Mouse (Mus musculus) cerebellum, adult 11 months (tissue): ENCODE data around the gene Gm5142.

Experiments
- DNase-seq: peaks from one replicate; pipeline ENCODE4 v3.0.0; 2022

Gene Gm5142

DNA sequence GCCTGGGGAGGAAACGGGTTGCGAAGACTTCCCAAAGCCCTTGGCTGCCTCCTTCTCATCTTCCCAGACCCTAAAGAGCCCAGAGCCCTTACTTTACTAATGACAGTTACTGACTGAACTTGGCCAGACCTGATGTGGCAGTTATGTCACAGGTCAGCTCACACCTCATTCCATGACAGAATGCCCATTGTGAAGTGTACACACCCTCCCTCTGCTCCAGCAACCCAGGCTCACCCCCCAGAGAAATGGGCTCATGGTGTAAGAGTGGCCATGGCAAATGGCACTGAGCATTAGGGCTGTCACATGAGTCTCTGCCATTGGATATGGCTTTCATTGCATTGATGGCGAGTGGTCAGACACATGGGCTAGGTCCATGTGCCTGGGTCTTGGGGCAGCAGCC, at the start of gene Gm5142:
Gene Gm5142, minus strand, starts transcription at position 101 of the 400 bp plus-strand sequence.
- no peak for DNase-seq

DNA sequence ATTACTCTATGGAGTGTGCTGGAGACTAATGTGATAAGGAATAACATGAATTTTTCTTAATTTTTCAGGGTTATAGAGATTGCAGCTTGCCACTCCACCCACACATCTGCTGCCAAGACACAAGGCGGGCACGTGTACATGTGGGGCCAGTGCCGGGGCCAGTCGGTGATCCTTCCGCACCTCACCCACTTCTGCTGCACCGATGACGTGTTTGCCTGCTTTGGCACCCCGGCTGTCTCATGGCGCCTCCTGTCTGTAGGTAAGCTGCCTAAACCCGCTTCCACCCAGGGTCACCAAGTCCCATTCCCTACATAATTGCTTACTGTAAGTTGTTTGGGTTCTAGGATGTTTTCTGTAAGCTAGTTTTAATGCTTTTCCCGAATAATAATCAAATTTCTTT, 47.7 kb upstream of the Gm5142 start:
- no peak for DNase-seq

DNA sequence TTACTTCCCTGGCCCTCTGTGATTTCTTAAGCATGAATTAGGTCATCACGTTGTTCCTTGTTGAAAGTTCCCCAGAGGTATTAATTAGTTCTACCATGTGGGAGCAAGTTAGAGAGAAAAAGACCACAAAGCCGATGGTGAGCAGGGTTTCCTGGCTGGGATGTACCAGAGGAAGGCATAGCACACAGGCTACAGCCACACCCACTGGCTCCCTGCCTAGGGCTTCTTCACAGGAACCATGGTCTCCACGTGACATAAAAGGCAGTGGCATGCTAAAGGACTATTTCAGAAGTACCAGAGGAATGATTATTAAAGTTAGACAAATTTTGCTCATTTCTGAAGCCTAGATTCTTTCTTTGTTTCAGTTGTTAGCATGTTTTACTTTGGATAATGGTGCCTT, 40.7 kb upstream of the Gm5142 start:
- no peak for DNase-seq

DNA sequence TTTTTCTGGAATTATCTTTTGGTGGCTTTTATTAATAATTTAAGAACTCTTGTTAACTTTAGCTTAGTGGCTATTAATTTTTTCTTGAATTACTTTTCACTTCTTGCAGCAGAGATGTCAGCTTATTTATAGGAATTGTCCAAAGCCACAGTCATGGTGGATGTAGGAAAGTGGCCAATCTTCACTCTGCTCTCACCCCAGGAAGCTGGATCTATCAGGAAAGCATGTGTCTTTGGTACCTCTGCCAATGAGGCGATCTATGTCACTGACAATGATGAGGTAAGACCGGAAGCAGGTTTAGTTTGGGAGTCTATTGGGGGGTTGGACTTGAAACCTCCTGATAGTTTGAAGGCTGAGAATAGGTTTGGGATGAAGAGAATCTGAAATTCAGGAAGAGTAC, 31.3 kb upstream of the Gm5142 start:
- DNase-seq, result peak; percentile 18

DNA sequence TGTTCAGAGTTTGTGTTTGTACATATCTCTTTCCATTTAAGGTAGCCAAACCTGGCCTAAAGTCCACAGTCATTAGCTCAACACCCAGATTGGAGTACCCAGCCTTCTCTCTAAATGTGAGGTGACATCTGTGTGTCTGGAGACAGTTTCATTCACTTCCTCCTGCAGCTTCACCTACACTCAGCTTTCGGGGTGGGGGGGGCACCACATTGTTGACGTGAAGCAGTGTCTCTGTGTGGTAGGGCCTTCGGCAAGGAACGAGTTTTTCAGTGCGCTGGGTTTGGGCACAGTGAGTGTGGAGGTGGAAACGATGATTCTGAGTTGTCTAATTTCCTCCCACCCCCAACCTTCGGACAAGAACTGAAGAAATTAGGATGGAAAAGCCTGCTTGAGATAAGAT, 30.5 kb upstream of the Gm5142 start:
- DNase-seq, result no peak

DNA sequence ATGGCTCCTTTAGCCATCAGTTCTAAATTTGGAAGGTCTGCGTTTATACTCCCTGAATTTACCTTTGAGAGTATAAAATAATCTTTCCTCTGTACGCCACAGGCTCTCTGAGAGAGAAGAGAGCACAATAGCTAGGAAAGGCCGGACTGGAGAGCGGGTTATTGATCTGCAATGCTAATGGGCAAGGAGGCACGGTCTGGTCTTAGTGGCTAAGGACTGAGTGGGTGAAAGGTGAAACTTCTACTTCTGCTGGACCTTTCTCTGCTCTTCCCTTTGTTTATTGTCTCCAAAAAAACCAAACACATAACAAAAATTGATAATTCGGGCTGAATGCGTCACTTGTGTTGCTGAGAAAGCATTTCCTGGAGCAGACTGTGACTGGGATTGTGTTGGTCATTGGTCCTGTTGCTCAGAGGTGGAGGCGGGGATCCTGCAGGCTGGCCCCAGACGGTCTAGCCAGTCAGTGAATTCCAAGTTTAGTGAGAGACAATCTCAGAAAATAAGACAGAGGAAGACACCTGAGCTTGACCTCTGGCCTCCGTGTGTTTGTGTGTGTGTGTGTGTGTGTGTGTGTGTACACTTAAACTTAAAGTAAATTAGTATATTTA, 27.5 kb upstream of the Gm5142 start:
- DNase-seq, result no peak

DNA sequence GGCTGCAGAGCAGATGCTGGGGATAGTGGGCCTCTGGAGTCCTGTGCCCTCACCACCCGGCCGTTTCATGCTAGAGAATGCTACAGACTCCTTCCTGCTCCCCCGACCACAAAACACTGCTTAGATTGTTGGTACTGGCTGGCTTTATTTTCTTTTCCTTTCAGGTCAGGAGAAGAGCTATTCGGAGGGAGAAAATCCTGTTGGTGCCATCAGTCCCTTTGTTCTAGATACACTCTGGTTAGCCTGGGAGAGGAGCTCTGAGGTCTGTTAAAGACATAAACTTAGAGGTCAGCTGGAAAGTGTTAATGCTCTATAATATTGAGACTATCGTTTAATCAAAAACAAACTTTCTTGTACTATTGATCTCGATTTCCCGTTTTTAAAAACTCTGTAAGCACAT, 26.9 kb upstream of the Gm5142 start:
- DNase-seq, result no peak

DNA sequence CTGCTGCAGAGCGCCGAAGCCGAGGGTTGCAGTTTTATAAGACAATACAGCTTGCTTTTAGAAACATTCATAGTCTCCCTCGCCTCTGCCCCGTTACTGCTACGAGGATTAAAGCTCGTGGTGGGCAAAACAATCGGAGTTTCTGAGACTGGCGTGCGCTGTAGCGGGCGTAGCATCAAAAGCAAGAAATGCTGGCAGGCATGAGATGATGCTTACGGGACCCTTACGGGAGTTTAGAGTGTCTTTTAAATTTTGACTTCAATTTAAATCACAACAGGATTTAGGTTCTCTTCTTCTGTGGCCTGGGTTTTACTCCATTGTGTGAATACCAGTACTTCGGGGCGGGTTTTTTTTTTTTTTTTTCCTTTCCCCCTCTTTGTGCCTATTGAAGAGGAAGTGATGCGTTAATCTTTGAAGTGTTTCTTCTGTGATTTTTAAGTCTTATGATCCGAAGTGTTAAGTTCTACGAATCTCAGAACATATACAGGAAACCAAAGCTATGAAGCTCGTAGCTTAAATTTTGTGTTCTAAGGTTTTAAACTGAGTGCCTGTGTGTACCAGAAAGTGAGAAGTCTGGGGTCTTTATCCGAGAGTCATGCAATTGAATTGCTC, 23.2 kb upstream of the Gm5142 start:
- no peak for DNase-seq

DNA sequence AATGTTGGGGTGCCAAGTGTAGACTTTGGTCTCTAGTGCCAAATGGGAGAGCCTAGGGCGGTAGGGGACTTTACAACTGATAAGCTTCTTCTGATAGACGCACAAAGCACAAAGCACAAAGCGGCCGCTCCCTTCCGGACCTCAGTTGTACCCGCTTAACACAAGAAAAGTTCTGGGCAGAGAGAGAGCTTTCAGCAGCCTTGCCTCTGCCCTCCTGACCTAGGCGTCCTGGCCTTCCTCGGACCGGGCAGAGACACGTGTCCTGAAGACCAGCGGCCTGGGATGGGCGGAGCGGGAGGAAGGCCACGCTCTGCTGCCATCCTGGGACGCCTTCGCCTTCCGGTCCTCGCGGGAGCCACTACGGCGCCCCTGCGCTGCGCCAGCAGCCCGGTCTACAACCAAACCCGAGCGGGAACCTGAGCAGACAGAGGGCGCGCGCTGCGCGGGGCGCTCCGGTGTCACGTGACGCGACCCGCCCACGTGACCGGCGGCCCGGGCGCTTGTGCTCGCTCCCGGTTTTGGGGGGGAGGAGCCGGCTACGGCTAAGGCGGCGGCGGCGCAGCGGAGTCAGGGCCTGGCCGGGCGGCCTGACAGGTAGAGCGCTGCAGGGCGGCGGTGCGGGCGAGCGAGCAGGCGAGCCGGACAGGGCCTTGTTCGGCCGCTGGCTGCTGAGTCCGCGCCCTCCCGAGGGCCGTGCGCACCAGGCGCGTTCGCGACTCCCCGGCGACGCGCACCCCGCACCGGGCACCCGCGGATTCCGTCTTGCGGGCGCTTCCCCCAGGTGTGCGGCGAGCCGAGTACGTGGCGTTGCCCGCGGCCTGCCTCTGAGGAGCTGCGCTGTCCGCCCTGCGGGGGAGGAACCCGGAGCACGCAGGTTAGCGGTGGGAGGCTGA, 22.4 kb upstream of the Gm5142 start, which contains the start of gene Rcbtb1:
Gene Rcbtb1, plus strand, starts transcription at position 499 of the 893 bp plus-strand sequence.
- DNase-seq, result peak; percentile 93

DNA sequence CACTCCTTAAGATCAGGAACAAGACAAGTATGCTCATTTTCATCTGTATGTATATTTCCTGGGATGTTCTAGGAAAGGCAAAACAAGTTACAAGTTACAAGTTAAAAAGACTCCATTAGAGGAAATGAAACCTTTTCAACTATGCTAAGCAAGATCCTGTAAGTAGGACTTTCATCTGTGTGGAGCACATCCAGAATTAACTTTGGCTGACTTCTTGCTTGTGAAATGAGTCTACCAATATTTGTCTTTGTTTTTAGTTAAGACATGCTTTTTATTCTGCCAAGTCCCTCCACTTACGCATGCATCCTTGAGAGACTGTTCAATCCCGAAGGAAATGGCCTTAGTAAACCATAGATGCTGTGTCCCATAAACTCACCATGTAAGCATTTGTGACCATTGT, 7.6 kb upstream of the Gm5142 start:
- DNase-seq, result no peak

DNA sequence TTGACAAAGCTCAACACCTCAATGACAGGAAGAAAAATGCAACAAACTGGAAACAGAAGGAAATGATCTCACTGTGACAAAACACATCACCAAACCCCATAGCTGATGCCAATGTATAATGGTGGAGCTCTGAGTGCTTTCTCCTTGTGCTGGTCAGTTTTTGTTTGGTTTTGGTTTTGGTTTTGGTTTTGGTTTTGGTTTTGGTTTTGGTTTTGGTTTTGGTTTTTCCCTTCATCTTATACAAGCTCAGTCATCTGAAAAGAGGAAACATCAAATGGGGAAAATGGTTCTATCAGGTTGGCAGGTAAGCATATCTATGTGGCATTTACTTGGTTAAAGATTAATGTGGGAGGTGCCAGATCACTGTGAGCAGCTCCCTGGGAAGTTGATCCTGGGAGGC, 7.0 kb upstream of the Gm5142 start:
- no peak for DNase-seq

DNA sequence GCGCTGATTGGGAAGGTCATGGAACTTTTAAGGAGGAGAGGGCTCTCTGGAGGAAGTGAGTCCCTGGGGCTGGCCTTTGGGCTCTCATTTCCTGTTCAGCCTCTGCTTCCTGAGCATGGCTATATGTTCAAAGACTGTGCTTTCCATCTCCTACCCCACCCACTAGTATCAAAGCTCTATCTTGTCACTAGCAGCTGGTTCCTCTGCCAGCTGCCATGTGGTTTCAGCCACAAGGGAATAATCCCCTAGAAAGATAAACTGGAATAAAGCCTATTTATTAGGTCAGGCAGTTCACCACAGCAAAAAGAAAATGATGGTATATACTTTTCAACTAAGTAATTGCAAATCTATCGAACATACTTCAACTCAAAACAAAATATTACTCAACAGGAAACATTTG, 4.2 kb upstream of the Gm5142 start:
- no peak for DNase-seq

DNA sequence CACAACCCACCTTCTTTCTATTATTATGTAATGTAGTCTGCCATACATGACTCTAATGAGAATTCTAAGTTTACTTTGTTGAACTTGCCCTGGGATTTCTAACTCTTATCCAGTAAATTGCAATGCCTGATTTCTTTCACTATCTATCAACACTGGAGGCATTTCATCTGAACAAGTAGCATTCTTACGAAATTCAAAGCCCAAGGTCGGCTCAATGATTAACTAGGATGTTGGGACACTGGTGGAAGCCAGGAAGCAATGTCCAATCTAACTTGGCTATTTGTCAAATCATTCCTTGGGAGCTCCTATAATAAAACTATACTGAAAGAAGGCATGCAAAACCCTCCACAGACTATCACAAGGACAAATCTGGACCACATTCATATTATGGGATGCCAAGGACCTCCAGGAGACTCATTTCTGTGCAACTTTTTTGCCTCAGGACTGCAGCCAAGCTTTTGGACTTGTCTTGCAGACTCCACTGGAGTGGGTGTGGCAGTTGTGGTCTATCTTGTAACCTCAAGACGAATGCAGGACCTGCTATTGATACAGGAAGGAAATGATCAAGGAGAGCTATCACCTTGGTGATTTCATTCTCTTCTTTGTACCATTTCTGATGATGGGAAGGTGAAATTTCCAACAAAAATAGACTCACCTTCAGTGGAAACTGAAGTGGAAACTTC, 21.4 kb downstream of the Gm5142 start:
- no peak for DNase-seq

DNA sequence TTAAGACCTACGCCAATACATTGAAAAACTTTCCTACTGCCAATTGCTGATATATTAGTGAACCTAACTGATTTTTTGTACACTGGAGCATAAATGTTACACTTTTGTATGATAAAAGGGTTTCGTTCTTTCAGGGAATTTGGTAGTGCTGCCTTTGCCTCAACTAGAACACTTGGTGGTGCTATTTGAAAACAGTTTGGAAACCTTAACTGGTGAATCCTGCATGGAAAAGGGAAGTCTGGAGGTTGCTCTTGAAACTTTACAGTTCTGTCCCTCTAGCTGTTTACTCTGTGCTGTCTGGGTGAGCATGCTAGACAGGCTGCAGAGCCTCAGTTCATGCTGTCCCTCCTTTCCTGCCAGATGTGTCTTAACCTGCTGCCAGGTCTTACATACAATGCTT, 23.0 kb downstream of the Gm5142 start:
- DNase-seq, result peak; percentile 2

DNA sequence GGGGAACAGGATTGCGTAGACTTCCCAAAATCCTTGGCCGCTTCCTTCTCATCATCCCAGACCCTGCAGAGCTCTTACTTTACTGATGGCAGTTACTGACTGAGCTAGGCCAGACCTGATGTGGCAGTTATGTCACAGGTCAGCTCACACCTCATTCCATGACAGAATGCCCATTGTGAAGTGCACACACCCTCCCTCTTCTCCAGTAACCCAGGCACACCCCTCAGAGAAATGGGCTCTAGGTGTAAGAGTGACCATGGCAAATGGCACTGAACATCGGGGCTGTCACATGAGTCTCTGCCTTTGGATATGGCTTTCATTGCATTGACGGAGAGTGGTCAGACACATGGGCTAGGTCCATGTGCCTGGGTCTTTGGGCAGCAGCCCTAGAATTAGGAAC, 35.8 kb downstream of the Gm5142 start, which contains the start of gene 1700129C05Rik:
Gene 1700129C05Rik, minus strand, starts transcription at position 101 of the 400 bp plus-strand sequence.
- no peak for DNase-seq

DNA sequence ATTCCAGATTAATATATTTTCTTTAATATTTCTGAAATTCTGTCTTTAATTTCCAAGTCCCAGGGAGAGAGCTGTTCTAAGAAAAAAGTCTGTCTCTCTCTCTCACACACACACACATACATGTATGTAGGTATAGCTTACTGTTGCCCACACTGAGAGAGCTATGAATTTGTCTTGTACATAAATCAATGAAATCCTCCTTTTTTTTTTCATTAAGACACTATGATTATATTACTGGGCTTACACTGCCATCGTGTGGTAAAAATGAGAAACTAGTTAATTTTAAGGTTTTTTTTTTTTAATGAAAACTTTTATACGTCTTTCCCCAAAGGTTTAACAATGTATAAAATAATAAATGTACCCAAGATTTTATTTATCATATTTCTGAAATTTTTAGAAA, 64.3 kb downstream of the Gm5142 start:
- DNase-seq, result no peak
